Mouse (Mus musculus): ENCODE measurements at regions not wholly inside any gene's neighbourhood (a gene's known extent, or its start where the extent isn't known, plus 50 kb on each side); places are given as distances from the start of the nearest gene placed in this dataset.

GRCm38 (mm10) chr16:28990666-28991065 lies 61.2 kb upstream of the Mb21d2 start:
- TF ChIP-seq CTCF (IDR thresholded peaks at IDR 0.05; ENCODE audit: low read depth, low read length) (no peak), POLR2A (IDR thresholded peaks at IDR 0.05; ENCODE audit: extremely low read depth, insufficient read depth, low read length) (no peak)

Data from liver, adult 2 months (tissue).